Mouse (Mus musculus) retina, adult 2 months (tissue): ENCODE measurements around the gene Mpz.

Experiments
- DNase-seq: peaks from one replicate; pipeline ENCODE4 v3.0.0-alpha.2; 2012; ENCODE audit warnings: low read depth, low spot score

Gene Mpz

DNA sequence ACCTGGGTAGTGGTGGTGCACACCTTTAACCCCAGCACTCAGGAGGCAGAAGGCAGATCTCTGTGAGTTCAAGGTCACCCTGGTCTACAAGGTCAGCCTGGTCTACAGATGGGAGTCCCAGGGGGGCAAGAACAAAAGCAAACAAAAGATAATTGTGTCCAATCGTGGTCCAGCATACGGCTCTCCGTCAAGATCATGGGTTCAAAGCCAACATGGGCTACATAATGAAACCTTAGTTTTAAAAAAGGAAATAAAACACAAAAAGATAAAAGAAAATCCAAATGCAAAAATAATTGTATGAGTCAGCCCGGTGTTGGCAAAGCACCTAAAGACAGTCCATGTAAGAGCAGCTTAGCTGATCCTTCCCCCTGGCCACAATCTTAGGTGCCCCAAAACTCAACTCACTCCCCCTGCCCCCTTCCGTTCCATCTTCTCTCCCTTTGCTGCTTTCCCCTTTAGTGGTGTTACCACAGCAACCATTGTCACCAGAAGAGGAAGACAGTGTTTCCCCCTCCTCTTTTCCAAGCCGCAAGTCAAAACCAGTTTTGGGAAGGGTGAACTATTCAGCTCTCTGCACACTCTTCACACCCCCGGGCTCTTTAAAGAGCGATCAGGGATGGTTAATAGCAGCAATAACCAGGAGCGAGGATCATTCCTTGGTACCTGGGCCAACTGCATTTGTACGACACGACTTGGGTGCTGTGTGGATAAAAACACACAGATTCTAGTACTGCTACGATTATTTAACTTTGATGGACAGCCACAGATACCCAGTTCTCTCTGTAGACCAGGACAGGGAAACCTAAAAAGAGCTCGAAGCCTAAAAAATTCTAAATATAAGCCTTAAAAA is 37.6 kb downstream of the Mpz start:
- no peak for DNase-seq

DNA sequence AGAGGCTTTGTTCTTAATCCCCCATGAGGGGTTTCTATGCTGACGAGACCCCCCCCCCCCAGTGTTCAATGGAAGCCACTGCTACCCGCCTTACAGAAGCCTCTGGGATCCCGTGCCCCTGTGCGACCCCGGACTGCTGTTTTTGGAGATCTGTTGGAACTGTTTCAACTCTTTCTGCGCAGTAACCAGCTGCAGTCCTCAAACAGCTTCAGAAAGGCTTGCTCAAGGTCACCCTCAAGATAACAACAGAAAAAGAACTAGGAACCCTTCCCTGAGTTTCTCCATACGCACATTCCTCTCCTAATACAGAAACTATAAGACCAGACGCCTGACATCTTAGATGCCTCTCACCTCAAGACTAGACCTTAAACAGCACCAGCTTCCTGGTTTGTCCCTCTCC is 38.5 kb downstream of the Mpz start:
- DNase-seq = no peak

DNA sequence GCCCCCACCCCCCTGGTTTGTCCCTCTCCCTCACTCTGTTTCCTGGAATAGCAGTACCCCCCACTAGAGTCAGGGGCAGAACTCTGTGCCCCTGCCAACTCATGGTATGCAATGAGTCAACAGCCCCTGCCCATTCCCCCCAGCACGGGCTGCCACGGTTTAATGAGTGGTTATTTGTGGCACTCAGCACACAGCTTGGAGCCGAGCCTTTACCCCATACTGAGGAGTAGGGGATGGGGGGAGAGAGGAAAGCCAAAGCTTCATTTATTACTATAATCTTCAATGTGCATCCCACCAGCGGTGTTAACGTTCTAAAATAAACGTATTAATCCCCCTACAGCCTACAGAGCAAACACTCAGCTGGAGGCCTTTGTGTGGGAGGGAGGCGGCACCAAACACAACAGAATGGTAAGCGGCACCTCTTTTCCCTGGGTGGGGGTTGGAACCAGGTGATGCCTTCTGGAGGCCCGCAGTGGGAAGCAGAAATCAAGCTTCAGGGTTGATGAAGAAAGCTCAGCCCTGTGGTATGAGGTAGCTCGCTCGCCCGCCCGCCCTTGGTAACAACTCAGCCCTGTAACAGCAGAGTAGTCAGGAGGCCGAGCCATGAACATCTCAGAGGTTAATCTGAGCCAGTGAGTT is 39.1 kb downstream of the Mpz start:
- DNase-seq = no peak

- no peak for DNase-seq
These were observed 40.3 kb downstream of the Mpz start for GRCm38 (mm10) chr1:171190832-171191231.

GRCm38 (mm10) chr1:171192283-171192682 is 41.8 kb downstream of the Mpz start:
- no peak for DNase-seq

DNA sequence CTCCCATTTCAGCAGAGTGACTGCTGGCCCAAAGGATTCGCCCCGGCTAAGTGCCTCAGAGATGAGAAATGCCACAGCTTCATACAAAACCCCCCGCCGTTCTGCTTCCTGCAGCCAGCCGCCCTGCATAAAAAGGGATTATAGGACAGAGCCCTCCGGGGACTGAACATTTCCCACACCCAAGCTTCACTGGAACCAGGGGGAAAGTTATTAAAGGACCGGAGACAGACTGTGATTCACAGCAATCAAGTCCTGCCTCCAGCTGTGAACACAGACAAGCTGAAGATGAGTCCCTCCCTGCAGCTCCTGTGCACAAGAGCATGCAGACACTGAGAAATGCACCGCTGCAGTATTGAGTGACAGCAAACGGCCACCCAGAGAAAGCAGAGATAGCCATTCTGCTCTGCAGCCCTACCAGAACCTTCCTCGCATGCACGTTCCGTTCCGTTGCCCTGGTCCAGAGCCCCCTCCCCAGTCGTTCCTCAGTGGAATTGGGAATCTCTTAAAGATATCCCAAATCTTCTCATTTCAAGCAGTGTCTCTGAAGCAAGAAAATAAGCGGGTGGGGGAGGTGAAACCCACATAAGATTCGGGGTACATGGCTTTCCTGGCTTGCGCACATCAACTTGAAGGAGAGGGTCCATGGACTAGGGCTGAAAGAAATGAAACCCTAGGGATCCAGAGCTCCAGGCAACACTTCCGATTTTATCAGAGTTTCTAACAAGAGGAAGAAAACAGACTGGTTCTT is 42.8 kb downstream of the Mpz start:
- no peak for DNase-seq

DNA sequence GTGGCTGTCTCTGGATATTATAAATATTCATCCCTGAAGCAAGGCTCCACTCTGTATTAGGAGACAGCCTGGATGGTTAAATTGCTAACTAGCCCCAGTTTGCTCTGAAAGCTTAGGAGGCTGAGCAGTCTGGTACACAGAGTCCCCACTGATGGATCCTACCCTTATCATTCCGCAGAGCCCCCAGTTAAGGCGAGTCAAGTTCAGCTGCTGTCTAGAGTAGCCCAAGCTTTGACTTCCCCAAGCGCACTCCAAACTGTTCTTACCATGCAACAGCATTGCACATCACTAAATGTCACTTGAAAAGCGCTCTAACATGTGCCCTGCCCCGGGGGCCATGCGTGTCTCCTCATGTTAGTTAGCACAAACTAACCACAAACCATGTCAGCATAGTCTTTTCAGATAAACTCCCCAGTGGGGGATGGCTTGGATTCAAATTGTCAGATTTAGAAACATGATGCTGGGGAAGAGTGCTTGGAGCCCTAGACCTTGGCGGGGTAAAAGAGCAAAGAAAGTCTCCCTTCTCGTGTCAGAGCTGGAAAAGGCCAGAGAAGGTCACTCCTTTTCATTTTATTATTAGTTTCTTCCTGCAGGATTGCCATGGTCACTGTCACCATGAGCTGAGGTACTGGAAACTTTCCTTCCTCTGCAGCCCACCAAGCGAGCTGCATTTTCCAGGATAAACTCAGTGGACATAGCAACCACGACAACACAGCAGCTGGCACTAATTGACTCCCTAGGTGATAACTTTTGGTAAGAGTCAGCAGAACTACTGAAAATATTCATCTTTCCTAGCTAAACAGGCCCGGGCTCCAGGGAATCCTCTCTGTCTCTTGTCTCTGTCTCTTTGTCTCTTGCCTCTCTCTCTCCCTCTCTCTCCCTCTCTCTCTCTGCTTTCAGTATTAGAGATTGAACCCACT is 43.7 kb downstream of the Mpz start:
- no peak for DNase-seq

DNA sequence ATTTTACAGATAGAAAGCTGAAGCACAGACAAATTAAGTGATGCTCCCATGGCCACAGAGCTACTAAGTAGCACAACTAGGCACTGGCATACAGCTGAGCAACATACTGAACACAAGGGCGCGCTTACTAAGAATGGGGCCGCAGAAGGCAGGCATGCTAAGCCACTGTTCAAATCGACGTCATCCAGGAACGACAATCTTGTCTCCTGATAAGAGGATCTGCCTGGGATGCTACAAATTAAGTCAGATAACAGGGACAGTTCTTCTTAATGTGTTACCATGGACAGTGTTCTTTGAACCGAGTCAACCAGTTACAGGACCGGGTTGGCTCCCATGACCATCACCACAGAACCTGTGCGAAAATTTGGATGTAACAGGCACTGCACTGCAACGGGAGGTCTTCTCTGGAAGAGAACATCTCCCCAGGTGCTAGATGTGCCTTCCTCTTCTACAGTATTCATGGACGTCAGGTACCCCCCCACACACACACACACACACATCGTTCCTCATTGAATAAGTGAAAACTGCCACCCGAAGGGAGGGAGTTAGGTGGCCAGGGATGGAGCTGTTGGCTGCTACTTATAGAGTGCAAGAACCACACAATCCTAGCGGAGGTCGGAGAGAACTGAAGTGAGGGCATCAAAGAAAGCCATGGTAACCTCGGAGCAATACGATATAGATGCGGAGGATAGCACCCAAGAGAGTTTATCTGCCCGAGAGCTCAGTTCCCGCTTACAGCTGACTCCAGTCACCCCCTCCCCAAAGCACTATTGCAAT is 44.7 kb downstream of the Mpz start:
- DNase-seq = peak; percentile 30

- peak; percentile 49 for DNase-seq
These were observed 45.4 kb downstream of the Mpz start, which contains the start of gene Pcp4l1 for GRCm38 (mm10) chr1:171195887-171196397. Gene Pcp4l1, minus strand, starts transcription at chr1:171196268.

DNA sequence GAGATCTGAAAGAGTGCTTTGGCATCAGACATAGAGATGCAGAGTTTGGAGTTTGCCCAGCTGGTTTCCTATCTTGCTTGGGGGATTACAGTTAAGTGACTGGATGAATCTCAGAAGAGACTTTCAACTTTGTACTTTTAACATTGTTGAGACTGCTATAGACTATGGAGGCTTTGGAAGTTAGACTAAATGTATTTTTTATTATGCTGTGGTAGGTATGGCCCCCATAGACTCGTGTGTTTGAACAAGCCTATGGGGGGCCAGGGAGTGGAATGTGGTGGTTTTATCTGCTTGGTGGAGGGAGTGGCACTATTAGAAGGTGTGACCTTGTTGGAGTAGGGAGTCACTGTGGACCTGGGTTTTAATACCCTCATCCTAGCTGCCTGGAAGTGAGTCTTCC is 49.0 kb downstream of the Mpz start:
- no peak for DNase-seq

DNA sequence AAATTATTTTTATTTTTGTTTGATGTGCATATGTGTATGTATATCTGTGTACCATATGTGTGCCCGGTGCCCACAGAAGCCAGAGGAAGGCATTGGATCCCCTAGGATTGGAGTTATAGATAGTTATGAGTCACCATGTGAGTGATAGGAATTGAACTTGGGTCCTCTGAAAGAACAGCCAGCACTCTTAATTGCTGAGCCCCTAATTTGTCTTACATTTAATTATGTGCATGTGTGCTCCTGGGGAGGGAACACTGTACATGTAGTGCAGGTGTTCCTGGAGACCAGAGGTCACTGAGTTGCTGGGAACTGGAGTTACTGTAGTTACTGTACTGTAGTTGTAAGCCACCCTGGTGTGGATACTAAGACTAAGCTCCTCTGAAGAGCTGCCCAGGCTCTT is 50.3 kb downstream of the Mpz start:
- no peak for DNase-seq

GRCm38 (mm10) chr1:171203471-171204248 is 53.1 kb downstream of the Mpz start:
- DNase-seq = no peak

- DNase-seq = no peak
These were observed 53.7 kb downstream of the Mpz start for GRCm38 (mm10) chr1:171204249-171204644.

GRCm38 (mm10) chr1:171205704-171206493 is 55.4 kb downstream of the Mpz start:
- no peak for DNase-seq

DNA sequence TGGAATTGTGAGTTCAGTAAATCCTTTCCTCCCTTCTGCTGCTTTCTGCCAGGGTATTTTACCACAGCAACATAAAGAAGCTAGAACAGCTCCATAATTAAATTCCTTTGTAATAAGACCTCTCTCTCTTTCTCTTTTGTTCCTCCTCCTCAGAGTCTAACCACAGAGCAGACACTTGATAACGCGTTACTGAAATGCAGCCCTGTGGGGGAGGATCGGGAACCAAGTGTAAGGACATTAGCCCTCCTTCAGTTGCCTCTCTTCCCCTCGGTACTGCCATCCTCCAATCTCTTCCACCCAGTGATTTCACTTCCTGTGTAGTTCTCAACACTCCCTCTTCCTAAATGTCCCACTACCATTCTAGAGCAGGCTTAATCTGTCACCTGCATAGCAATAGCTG is 58.9 kb downstream of the Mpz start:
- DNase-seq = no peak
